Mouse (Mus musculus): Measurements from ENCODE around the gene Tbx10.
"Not testable (repeated sequence)": the region's sequence is repeated elsewhere in the genome, so short reads cannot be mapped to it uniquely, and the experiment has no call there.

Tbx10 gene

GRCm38 (mm10) chr19:4005971-4006370 is 13.4 kb downstream of the Tbx10 start:
- DNase-seq: no peak

DNA sequence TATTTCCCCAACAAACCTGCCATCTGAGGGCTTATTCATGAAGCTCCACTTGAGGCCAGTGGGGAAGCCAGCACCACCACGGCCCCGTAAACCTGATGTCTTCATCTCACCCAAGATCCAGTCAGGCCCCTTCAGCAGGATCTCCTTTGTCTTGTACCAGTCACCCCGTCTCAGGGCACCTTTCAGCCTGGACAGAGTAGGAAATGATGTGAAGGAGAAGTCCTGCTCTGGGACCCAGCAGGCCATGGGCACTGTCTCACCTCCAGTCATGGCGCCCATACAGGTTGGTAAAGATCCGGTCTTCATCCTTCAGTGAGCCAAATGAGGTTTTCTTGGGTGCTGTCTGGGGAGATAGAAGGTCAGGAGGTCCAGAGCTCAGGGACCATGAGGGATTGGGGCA is 18.5 kb downstream of the Tbx10 start:
- peak; percentile 30 for DNase-seq

GRCm38 (mm10) chr19:4012432-4013022 is 20.0 kb downstream of the Tbx10 start, which contains the start of gene Ndufv1:
TSS of gene Ndufv1 (minus strand) at chr19:4012806.
- peak; percentile 99 for DNase-seq

- DNase-seq: no peak
Measured at GRCm38 (mm10) chr19:4013066-4013465, 20.5 kb downstream of the Tbx10 start.

DNA sequence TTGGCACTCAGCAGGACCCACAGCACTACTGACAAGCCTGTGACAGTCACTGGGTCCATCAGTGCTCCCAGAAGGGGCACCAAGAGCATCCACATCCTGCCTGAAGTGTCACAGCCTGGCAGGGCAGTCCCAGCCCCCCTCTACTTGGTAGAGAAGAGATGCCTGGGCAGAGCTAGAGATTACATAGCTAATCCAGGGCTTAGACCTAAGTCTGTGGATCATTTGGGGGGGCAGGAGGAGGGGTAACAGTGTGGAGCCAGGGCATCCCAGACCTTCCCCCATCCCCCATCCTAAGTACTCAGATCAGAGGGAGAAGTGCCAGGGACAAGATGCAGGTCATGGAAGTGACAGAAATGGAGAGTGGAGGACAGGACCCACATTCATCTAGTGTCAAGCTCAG is 22.2 kb downstream of the Tbx10 start:
- DNase-seq: peak; percentile 39

GRCm38 (mm10) chr19:4015635-4016034 is 23.1 kb downstream of the Tbx10 start:
- DNase-seq: no peak

DNA sequence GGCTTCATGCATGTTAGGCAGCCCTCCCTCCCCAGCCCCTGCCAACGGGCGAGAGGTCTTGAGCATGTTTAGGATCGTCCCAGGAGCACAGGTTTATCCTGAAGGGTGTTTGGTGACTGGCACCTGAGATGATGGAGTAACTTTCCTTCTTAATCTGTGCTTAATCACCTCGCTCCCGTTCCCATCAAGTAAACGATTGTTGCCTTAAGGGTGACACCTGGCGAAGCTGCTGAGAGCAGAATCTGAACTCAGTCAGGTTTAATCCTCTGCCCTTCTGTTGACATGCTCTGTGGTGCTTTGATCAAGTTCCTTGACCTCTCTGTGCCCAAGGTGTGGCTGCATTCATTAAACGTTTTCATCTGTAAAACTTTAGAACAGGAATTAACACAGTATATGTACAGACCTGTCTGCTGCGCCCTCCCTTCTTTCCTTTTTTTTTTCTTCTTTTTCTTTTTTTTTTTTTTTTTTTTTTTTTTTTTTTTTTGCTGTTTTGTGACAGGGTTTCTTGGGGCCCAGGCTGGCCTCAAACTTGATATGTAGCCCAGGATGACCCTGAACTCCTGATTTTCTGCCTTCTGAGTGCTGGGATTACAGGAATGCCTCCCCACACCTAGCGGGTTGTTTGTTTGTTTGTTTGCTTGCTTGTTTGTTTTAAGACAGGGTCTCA is 25.5 kb downstream of the Tbx10 start:
- peak; percentile 39 for DNase-seq

- DNase-seq: peak; percentile 92
Measured at GRCm38 (mm10) chr19:4018743-4019583, 26.4 kb downstream of the Tbx10 start.

DNA sequence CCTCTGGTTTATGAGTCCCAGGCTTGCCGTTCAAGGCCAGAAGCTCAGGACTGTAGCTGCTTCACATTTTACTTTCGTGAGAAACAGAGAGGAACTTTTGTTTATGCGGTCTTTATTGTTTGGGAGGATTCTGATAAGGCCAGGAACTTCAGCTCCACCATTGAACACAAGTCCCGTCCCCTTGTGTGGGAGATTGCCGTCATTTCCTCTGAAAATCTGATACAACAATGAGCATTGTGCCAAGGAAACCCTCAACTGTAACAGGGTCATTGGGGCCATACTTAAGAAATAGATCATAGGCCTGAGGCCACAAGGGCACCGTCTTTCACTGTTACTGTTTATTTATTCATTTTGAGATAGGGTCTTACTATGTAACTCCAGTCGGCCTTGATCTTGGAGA is 30.6 kb downstream of the Tbx10 start:
- DNase-seq: no peak

DNA sequence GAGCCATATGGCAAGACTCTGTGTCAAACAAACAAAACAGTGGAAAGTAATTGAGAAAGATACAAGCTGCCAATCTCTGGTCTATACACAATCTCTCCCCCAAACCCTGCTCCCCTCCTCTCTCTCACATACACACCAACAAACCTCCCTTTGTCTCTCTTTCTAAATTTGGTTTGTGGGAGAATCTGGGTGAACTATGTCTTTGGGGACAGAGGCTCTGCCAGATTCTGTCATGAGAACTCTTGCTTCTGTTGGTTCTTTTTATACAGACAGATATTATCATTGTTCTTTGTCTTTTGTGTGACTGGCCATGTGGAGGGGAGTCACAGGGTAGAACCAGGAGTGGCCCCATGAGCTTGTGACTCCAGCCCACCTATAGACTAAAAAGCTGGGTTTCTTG is 35.0 kb downstream of the Tbx10 start:
- no peak for DNase-seq

- DNase-seq: no peak
Measured at GRCm38 (mm10) chr19:4032668-4033067, 40.1 kb downstream of the Tbx10 start.

DNA sequence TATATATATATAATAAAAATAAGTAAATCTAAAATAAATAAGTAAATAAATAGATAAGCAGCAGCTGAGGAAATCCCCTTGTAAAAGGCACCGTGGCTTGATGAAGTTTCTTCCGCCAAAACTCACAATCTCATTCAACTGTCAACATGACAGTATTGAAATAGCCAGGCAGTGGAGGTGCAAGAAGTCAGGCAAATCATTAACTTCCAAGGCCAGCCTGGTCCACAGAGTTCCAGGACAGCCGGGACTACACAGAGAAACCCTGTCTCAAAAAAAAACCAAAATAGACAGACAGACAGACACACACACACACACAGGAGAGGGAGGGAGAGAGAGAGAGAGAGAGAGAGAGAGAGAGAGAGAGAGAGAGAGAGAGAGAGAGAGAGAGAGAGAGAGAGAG is 40.7 kb downstream of the Tbx10 start:
- DNase-seq: no peak

- no peak for DNase-seq
Measured at GRCm38 (mm10) chr19:4033742-4034141, 41.2 kb downstream of the Tbx10 start.

GRCm38 (mm10) chr19:4036327-4037045 is 43.9 kb downstream of the Tbx10 start:
- no peak for DNase-seq

DNA sequence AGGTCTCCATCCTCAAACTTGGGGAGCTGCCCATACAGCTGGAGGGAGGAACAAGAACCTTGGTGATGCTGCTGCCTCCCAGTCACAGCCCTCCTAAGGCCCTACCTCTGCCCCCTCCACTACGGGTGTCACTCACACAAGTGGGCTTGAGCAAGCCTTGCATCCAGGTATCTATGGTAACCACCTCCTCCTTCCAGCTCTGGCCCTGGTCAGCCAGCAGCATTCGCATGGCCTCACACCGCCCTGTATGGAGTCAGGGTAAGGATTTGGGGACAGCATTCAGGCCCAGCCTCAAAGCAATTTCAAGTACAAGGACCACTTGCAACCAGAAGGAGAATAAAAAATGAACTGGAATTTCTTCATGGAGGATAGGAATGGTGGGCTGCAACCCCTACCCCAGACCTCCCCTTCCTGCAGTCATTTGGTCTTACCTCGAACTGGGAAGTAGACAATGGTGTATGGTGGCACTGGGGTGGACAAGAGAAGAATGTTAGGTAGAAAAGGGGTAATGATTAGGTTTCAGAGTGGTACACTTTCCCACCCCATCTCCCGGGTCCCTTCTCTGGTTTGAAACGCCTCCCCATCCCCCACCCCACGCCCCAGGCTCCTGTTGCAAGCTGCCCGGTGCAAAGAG is 44.7 kb downstream of the Tbx10 start:
- DNase-seq: not testable (repeated sequence)

GRCm38 (mm10) chr19:4037788-4038232 is 45.3 kb downstream of the Tbx10 start, which contains the start of gene Gstp1:
TSS of gene Gstp1 (minus strand) at chr19:4037985.
- peak; percentile 81 for DNase-seq

DNA sequence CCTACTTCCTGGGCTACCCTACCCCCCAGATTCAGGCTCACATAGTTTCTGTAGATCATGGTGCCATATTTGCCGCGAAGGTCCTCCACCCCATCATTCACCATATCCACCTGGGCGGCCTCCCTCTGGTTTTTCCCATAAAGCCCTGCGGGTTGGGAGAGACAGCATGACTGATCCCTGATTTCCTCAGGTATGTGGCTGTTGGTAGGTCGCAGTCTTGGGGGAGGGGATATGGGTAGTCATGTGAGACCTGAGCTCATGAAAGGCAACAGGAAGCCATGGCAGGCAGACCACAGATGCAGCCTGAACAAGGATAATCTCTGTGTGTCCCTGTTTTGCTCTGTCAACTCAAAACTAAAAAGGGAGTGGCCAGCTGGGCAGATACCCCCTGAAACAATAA is 48.4 kb downstream of the Tbx10 start:
- DNase-seq: not testable (repeated sequence)

DNA sequence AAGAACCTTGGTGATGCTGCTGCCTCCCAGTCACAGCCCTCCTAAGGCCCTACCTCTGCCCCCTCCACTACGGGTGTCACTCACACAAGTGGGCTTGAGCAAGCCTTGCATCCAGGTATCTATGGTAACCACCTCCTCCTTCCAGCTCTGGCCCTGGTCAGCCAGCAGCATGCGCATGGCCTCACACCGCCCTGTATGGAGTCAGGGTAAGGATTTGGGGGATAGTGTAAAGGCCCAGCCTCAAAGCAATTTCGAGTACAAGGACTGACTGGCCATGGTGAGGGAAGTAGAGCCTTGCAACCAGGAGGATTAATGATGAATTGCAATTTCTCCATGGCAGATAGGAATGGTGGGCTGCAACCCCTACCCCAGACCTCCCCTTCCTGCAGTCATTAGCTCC is 48.9 kb downstream of the Tbx10 start:
- not testable (repeated sequence) for DNase-seq

DNA sequence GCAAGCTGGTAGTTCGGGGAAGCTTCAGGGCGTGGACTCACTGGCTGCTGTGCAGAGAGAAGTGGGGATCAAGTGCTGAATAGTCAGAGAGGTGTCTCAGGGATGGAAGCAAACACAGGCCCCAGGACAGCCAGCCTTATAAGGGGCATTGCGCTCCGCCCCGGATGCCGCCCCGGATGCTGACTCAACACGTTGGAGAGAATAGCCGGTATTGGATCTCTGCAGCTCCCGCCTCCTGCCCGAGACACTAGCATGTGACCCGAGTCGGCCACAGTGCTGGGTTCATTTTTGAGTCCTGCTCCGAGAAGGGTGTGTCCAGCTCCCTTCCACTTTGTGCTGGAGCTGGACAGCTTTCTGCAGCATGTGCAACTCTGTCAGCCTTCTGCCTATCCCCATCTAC is 49.6 kb downstream of the Tbx10 start:
- no peak for DNase-seq

- DNase-seq: not testable (repeated sequence)
Measured at GRCm38 (mm10) chr19:4044109-4044508, 51.6 kb downstream of the Tbx10 start.

DNA sequence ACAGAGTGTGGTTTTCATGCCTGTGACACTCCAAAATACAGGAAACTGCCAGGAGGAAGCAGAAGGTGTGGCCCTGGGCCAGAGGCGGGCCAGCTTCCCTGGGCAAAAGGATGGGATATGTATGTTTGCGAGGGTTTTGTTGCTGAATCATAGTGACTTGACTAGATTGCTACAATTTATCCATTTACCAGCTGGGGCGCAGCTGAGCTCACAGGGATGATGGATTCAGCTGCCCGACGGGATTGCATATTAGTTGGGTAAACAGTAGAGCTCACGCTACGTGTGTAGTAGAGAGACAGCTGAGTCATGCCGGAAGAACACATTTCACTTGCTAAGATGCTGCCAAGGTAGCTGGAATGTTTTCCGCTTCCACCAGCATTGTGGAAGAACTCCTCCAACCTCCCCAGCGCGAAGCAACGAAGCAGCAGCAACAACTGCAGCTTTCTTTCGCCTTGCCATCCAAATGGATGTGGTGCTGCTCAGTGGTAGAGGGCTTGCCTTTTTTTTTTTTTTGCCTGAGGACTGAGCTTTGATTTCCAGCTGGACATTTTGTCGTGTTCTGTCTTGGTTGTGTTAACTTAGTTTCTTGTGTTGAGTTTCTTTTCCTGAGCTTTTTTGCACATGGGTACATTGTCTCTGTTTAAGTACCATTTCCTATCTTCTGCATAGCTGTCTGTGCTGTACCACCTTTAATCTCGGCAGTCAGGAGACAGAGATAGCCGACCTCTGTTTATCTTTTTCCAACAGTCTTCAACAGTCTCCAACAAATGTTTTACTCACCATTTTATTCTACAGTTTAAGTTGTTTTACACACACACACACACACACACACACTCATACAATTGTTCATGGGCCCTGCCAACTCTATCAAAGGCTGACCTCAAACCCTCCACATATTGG is 53.7 kb downstream of the Tbx10 start, which contains the start of gene Gstp2:
Gstp2 (minus strand) TSS at position 58 of the 900 bp plus-strand sequence.
- peak; percentile 89 for DNase-seq

Data from cerebellum, adult 9-10 months (tissue).